Mouse (Mus musculus) inflammation-experienced regulatory T-cells, adult 16 weeks (primary cell): ENCODE results near the gene Gclc. TPM values are rescaled to one million over a fixed set of nuclear protein-coding genes. Genes with fewer than 3 reads are reported as not detected.

Experiments
- polyA plus RNA-seq: library from polyadenylated mRNA; unstranded; fragments of 100-300 nt; shearing (Covaris generic); gene quantifications from one replicate; pipeline ENCODE4 v1.2.1, GENCODE M21; 2017

Gclc gene
- 3.2 TPM for polyA plus RNA-seq

GRCm38 (mm10) chr9:77753853-77754727 is at the start of gene Gclc:
Gene Gclc, plus strand, starts transcription at chr9:77754535.

Other genes with a start within 250 kb of the Gclc start
- gene Lrrc1, start 209.7 kb upstream of the Gclc start, polyA plus RNA-seq, result 8.1 TPM
- gene Klhl31, start 118.0 kb upstream of the Gclc start, polyA plus RNA-seq, result not detected
- gene Elovl5, start 162.8 kb downstream of the Gclc start, polyA plus RNA-seq, result 225 TPM